Mouse (Mus musculus) CD4-positive naive resting alpha-beta T cell, adult 57 days (primary cell): Measurements from ENCODE around the gene Best3. TPM values are rescaled to one million over a fixed set of nuclear protein-coding genes. Genes with fewer than 3 reads are reported as not detected.

Experiments
- total RNA-seq: library from RNA; stranded (reverse); gene quantifications from one replicate; pipeline ENCODE4 v1.2.4, GENCODE M21; 2023

Best3 gene
- not detected for total RNA-seq

GRCm38 (mm10) chr10:116986264-116987082, at the start of gene Best3:
Best3 (plus strand) TSS chr10:116986314.

GRCm38 (mm10) chr10:116950009-116950769, 35.9 kb upstream of the Best3 start, which contains the start of gene Rab3ip:
Rab3ip (minus strand) TSS chr10:116950769.

GRCm38 (mm10) chr10:116972509-116972908, 13.6 kb upstream of the Best3 start, which contains the start of gene Gm10271:
Gm10271 (minus strand) TSS chr10:116972609.

DNA sequence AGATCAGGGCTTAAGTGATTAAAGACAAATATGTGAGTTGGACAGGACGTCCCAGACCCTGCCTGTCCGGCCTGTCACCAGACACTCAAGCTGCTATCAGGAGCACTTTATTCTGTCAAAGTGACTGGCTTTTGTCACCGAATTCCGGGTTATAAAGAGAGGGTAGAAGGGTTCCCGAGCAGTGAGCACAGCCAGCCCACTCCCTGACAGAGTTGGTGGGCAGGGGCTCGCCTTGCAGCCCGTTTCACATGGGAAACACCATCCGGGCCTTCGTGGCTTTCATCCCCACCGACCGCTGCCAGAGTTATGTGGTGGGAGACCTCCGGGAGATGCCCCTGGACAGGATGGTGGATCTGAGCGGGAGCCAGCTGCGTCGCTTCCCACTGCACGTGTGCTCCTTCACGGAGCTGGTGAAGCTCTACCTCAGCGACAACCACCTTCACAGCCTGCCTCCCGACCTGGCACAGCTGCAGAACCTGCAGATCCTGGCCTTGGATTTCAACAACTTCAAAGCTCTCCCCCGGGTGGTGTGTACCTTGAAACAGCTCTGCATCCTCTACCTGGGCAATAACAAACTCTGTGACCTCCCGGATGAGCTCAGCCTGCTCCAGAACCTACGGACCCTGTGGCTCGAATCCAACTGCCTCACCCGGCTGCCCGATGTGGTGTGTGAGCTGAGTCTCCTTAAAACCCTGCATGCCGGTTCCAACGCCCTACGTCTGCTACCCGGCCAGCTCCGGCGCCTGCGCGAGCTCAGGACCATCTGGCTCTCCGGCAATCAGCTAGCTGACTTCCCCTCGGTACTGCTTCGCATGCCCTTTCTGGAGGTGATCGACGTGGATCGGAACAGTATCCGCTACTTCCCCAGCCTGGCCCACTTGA, 59.3 kb downstream of the Best3 start, which contains the start of gene Lrrc10:
TSS of gene Lrrc10 (plus strand) at position 167 of the 882 bp plus-strand sequence.

GRCm38 (mm10) chr10:117063254-117064021, 77.3 kb downstream of the Best3 start, which contains the start of gene Cct2:
Cct2 (minus strand) TSS chr10:117063814.

Other genes with a start within 250 kb of the Best3 start
- 0.24 TPM for gene Myrfl, start 89.4 kb upstream of the Best3 start, total RNA-seq
- gene Rab3ip, start 35.5 kb upstream of the Best3 start, total RNA-seq = 144 TPM
- gene Gm10271, start 13.7 kb upstream of the Best3 start, total RNA-seq = not detected
- gene Lrrc10, start 59.0 kb downstream of the Best3 start, total RNA-seq = not detected
- 243 TPM for gene Cct2, start 77.5 kb downstream of the Best3 start, total RNA-seq
- 33.2 TPM for gene Frs2, start 162.2 kb downstream of the Best3 start, total RNA-seq
- 72.3 TPM for gene Yeats4, start 238.2 kb downstream of the Best3 start, total RNA-seq